Mouse (Mus musculus) B cell, adult 2 months (primary cell): ENCODE data around the gene Tgm6.

ENCODE experiments used
- DNase-seq, 2 experiments: peaks; one replicate each; pipeline ENCODE4 v3.0.0; 2022

The Tgm6 gene

GRCm38 (mm10) chr2:130112116-130112515, at the start of gene Tgm6:
Gene Tgm6, plus strand, starts transcription at chr2:130112416.
- DNase-seq = no peak

- DNase-seq = no peak
Observed at GRCm38 (mm10) chr2:130068228-130068627, 44.0 kb upstream of the Tgm6 start.

GRCm38 (mm10) chr2:130070396-130070795, 41.8 kb upstream of the Tgm6 start:
- no peak for DNase-seq

GRCm38 (mm10) chr2:130112804-130113203, 588 bp downstream of the Tgm6 start:
- DNase-seq = no peak

GRCm38 (mm10) chr2:130113379-130113778, 1.2 kb downstream of the Tgm6 start:
- DNase-seq = no peak

- DNase-seq = no peak
Observed at GRCm38 (mm10) chr2:130118649-130119048, 6.4 kb downstream of the Tgm6 start.

- DNase-seq = no peak
Observed at GRCm38 (mm10) chr2:130125279-130126059, 13.3 kb downstream of the Tgm6 start.

- DNase-seq = no peak
Observed at GRCm38 (mm10) chr2:130126073-130126472, 13.9 kb downstream of the Tgm6 start.

- no peak for DNase-seq
Observed at GRCm38 (mm10) chr2:130129687-130130086, 17.5 kb downstream of the Tgm6 start.

GRCm38 (mm10) chr2:130143011-130143410, 30.8 kb downstream of the Tgm6 start:
- no peak for DNase-seq

GRCm38 (mm10) chr2:130144703-130145324, 32.6 kb downstream of the Tgm6 start:
- no peak for DNase-seq

- no peak for DNase-seq
Observed at GRCm38 (mm10) chr2:130146089-130146668, 34.0 kb downstream of the Tgm6 start.

- DNase-seq = no peak
Observed at GRCm38 (mm10) chr2:130155171-130155570, 43.0 kb downstream of the Tgm6 start.

GRCm38 (mm10) chr2:130155851-130156250, 43.6 kb downstream of the Tgm6 start:
- DNase-seq = no peak

GRCm38 (mm10) chr2:130157231-130158087, 45.2 kb downstream of the Tgm6 start:
- DNase-seq = no peak

- no peak for DNase-seq
Observed at GRCm38 (mm10) chr2:130158088-130158437, 45.8 kb downstream of the Tgm6 start.

- no peak for DNase-seq
Observed at GRCm38 (mm10) chr2:130162701-130163100, 50.5 kb downstream of the Tgm6 start.

GRCm38 (mm10) chr2:130166311-130167214, 54.3 kb downstream of the Tgm6 start:
- DNase-seq = no peak

GRCm38 (mm10) chr2:130167861-130168260, 55.6 kb downstream of the Tgm6 start:
- peak; percentile 32 for DNase-seq

- DNase-seq = no peak
Observed at GRCm38 (mm10) chr2:130171674-130172073, 59.5 kb downstream of the Tgm6 start.

GRCm38 (mm10) chr2:130176820-130177219, 64.6 kb downstream of the Tgm6 start:
- DNase-seq = no peak

GRCm38 (mm10) chr2:130178381-130178705, 66.1 kb downstream of the Tgm6 start:
- no peak for DNase-seq
